Mouse (Mus musculus) 3134 (cell line): ENCODE results near the gene Tmem150b.

Experiments used
- DNase-seq: peaks from one replicate; pipeline ENCODE4 v3.0.0-alpha.2; 2011; ENCODE audit warnings: low spot score; ENCODE audit not compliant: insufficient read length; ENCODE audit errors: extremely low read depth

The Tmem150b gene

GRCm38 (mm10) chr7:4725169-4725568 is at the start of gene Tmem150b:
Gene Tmem150b (minus strand): TSS chr7:4725249.
- no peak for DNase-seq

GRCm38 (mm10) chr7:4771202-4771601 is 46.2 kb upstream of the Tmem150b start, which contains the start of gene Fam71e2:
Gene Fam71e2 (minus strand): TSS chr7:4771302.
- no peak for DNase-seq

GRCm38 (mm10) chr7:4764946-4765710 is 40.1 kb upstream of the Tmem150b start:
- no peak for DNase-seq

- no peak for DNase-seq
Measured at GRCm38 (mm10) chr7:4759670-4760069, 34.6 kb upstream of the Tmem150b start.

GRCm38 (mm10) chr7:4752821-4753570 is 27.9 kb upstream of the Tmem150b start, which contains the start of gene Cox6b2:
Gene Cox6b2 (minus strand): TSS chr7:4753094.
- DNase-seq = no peak

- DNase-seq = no peak
Measured at GRCm38 (mm10) chr7:4751971-4752820, 27.1 kb upstream of the Tmem150b start.

GRCm38 (mm10) chr7:4749169-4749568 is 24.1 kb upstream of the Tmem150b start:
- no peak for DNase-seq

GRCm38 (mm10) chr7:4748321-4748720 is 23.3 kb upstream of the Tmem150b start:
- DNase-seq = no peak

- DNase-seq = no peak
Measured at GRCm38 (mm10) chr7:4747156-4747899, 22.3 kb upstream of the Tmem150b start.

GRCm38 (mm10) chr7:4746326-4746980 is 21.4 kb upstream of the Tmem150b start:
- no peak for DNase-seq

GRCm38 (mm10) chr7:4744886-4745285 is 19.8 kb upstream of the Tmem150b start:
- no peak for DNase-seq

GRCm38 (mm10) chr7:4743354-4743753 is 18.3 kb upstream of the Tmem150b start:
- DNase-seq = no peak

GRCm38 (mm10) chr7:4742482-4742819 is 17.4 kb upstream of the Tmem150b start:
- DNase-seq = no peak

GRCm38 (mm10) chr7:4741672-4742481 is 16.8 kb upstream of the Tmem150b start:
- DNase-seq = no peak

- DNase-seq = peak; percentile 48
Measured at GRCm38 (mm10) chr7:4741151-4741550, 16.1 kb upstream of the Tmem150b start.

- DNase-seq = no peak
Measured at GRCm38 (mm10) chr7:4740309-4740727, 15.3 kb upstream of the Tmem150b start.

- peak; percentile 92 for DNase-seq
Measured at GRCm38 (mm10) chr7:4739544-4740275, 14.7 kb upstream of the Tmem150b start, which contains the start of gene Kmt5c. Gene Kmt5c (plus strand): TSS chr7:4740115.

GRCm38 (mm10) chr7:4739041-4739543 is 14.0 kb upstream of the Tmem150b start:
- no peak for DNase-seq
